Mouse (Mus musculus) erythroblast, adult 5-6 weeks (primary cell): ENCODE results near the gene Cntn4. TPM values are rescaled to one million over a fixed set of nuclear protein-coding genes. Genes with fewer than 3 reads are reported as not detected.

Experiments
- ATAC-seq: replicated peaks from 2 replicates; pipeline ENCODE4 v1.8.0; 2016; ENCODE audit warnings: moderate number of reproducible peaks, mild to moderate bottlenecking, moderate TSS enrichment, inconsistent platforms; ENCODE audit not compliant: poor library complexity, low FRiP score, severe bottlenecking
- total RNA-seq, 2 experiments: library from RNA; stranded (forward) in 1 of 2; stranded (reverse) in 1 of 2; fragments of 150-400 nt in 1 of 2; fragments of 200-764, 138-1000 nt in 1 of 2; gene quantifications; 2 replicates each; pipeline versions ENCODE4 v1.2.3 to v1.2.4; 2015 to 2017; ENCODE audit warnings: low replicate concordance in 2 of 2

Gene Cntn4
- total RNA-seq, 2 experiments from 2014 or later = not detected

GRCm38 (mm10) chr6:106743556-106744233, 1066.2 kb downstream of the Cntn4 start:
- ATAC-seq = no peak

- ATAC-seq = no peak
These were observed 1068.4 kb downstream of the Cntn4 start for GRCm38 (mm10) chr6:106745673-106746394.

GRCm38 (mm10) chr6:106747251-106747650, 1069.8 kb downstream of the Cntn4 start:
- no peak for ATAC-seq

- no peak for ATAC-seq
These were observed 1070.3 kb downstream of the Cntn4 start for GRCm38 (mm10) chr6:106747804-106748203.
